Mouse (Mus musculus) CH12.LX (cell line): ENCODE data around the gene Tcl1b1. TPM values are rescaled to one million over a fixed set of nuclear protein-coding genes. Genes with fewer than 3 reads are reported as not detected.
"Not testable (repeated sequence)": the region's sequence is repeated elsewhere in the genome, so short reads cannot be mapped to it uniquely, and the experiment has no call there.

Experiments used
- DNase-seq: peaks from one replicate; pipeline ENCODE4 v3.0.0-alpha.2; 2013; ENCODE audit errors: extremely low read depth
- H3K27ac ChIP-seq: 2 replicates; pipeline ENCODE4 v1.5.1; 2012; ENCODE audit warnings: low read depth, mild to moderate bottlenecking, control low read depth, moderate library complexity; ENCODE audit not compliant: insufficient read depth
- H3K27me3 ChIP-seq: replicated peaks from 2 replicates; pipeline ENCODE3; 2012; ENCODE audit warnings: inconsistent platforms
- H3K36me3 ChIP-seq, 2 experiments: replicated peaks in 1 of 2; 2 replicates each; pipeline versions ENCODE3 to v1.6.1; 2012; ENCODE audit warnings: inconsistent platforms in 1 of 2, low read length in 1 of 2, mild to moderate bottlenecking in 1 of 2, mixed read lengths in 1 of 2, moderate library complexity in 1 of 2; ENCODE audit not compliant: control insufficient read depth in 1 of 2, insufficient read depth in 1 of 2
- H3K4me1 ChIP-seq, 2 experiments: 2 replicates each; pipeline ENCODE4 v1.6.1; 2012; ENCODE audit warnings: inconsistent platforms in 1 of 2, moderate library complexity in 1 of 2; ENCODE audit not compliant: insufficient read depth in 2 of 2, control insufficient read depth in 1 of 2
- H3K4me2 ChIP-seq: 2 replicates; pipeline ENCODE4 v1.6.1; 2012; ENCODE audit warnings: low read depth, mild to moderate bottlenecking, control low read depth; ENCODE audit not compliant: poor library complexity, insufficient read depth, severe bottlenecking
- H3K4me3 ChIP-seq, 3 experiments: fragments of 150-350 bp in 1 of 3; sonication (generic) in 1 of 3; replicated peaks in 1 of 3; 2 replicates each; pipeline versions ENCODE3 to v1.5.1; 2011 to 2012; ENCODE audit warnings: low read depth in 2 of 3, low read length in 2 of 3, mild to moderate bottlenecking in 2 of 3, moderate library complexity in 2 of 3, control low read depth in 1 of 3, improper control_type of control experiment in 1 of 3, inconsistent platforms in 1 of 3, mixed read lengths in 1 of 3; ENCODE audit not compliant: poor library complexity in 1 of 3
- H3K79me2 ChIP-seq: replicated peaks from 2 replicates; pipeline ENCODE4 v1.6.1; 2012; ENCODE audit warnings: mild to moderate bottlenecking, moderate library complexity; ENCODE audit not compliant: control insufficient read depth, poor library complexity, insufficient read depth, severe bottlenecking; ENCODE audit errors: extremely low read depth
- H3K9ac ChIP-seq: 2 replicates; pipeline ENCODE4 v1.6.1; 2012; ENCODE audit warnings: low read depth, mild to moderate bottlenecking, control low read depth, moderate library complexity; ENCODE audit not compliant: insufficient read depth
- H3K9me3 ChIP-seq: replicated peaks from 2 replicates; pipeline ENCODE3; 2012; ENCODE audit warnings: low read length, inconsistent platforms, mixed read lengths
- CTCF ChIP-seq, 2 experiments: IDR thresholded peaks in 1 of 2; conservative IDR thresholded peaks in 1 of 2; 2 replicates each; pipeline ENCODE4 v1.5.1; 2011 to 2012; ENCODE audit warnings: low read depth in 2 of 2, low read length in 2 of 2, improper control_type of control experiment in 1 of 2, inconsistent platforms in 1 of 2, mild to moderate bottlenecking in 1 of 2, moderate library complexity in 1 of 2
- ELF1 ChIP-seq: IDR thresholded peaks from 2 replicates; pipeline ENCODE4 v1.6.1; 2014; ENCODE audit warnings: low read depth, mild to moderate bottlenecking, inconsistent platforms, low read length, improper control_type of control experiment
- ETS1 ChIP-seq: conservative IDR thresholded peaks from 2 replicates; pipeline ENCODE4 v1.6.1; 2012; ENCODE audit warnings: low read depth, mild to moderate bottlenecking, inconsistent platforms, low read length, improper control_type of control experiment, moderate library complexity
- MXI1 ChIP-seq: IDR thresholded peaks from 2 replicates; pipeline ENCODE4 v1.6.1; 2011; ENCODE audit warnings: mild to moderate bottlenecking, low read depth, low read length, improper control_type of control experiment
- POLR2AphosphoS2 ChIP-seq: IDR thresholded peaks from 2 replicates; pipeline ENCODE4 v1.6.1; 2011; ENCODE audit warnings: low read depth, low read length, improper control_type of control experiment
- UBTF ChIP-seq: IDR thresholded peaks from 2 replicates; pipeline ENCODE4 v1.6.1; 2012; ENCODE audit warnings: low read depth, mild to moderate bottlenecking, inconsistent platforms, low read length, improper control_type of control experiment, moderate library complexity
- USF1 ChIP-seq: IDR thresholded peaks from 2 replicates; pipeline ENCODE4 v1.6.1; 2014; ENCODE audit warnings: low read depth, mild to moderate bottlenecking, inconsistent platforms, low read length, improper control_type of control experiment
- dilution Hi-C: fragments of 300-500 bp; cut with MboI; formaldehyde crosslinking; loops from 2 replicates; pipeline ENCODE4 v1.14.3; 2020; ENCODE audit warnings: low sequenced_read_pairs; ENCODE audit not compliant: extremely low pct_unique_long_range_greater_than_20kb, extremely low pct_ligation_motif_present
- in situ Hi-C: fragments of 300-500 bp; cut with MboI; formaldehyde crosslinking; loops from 3 replicates; pipeline ENCODE4 v1.14.3; 2019; ENCODE audit warnings: low sequenced_read_pairs, low pct_ligation_motif_present, low pct_unique_long_range_greater_than_20kb, mixed read lengths
- polyA plus RNA-seq: library from polyadenylated mRNA; unstranded; fragments of >175 nt; gene quantifications from 2 replicates; pipeline ENCODE4 v1.2.1, GENCODE M21; 2012; ENCODE audit warnings: low read depth; ENCODE audit not compliant: insufficient read length
- total RNA-seq, 2 experiments: library from RNA; depleted of rRNA; stranded (reverse); fragments of 300-350 nt in 1 of 2; fragments of >200 nt in 1 of 2; gene quantifications; 2 replicates each; pipeline ENCODE4 v1.2.3; 2012 to 2014

Gene Tcl1b1
- total and polyA plus RNA-seq, 3 experiments = not detected

DNA sequence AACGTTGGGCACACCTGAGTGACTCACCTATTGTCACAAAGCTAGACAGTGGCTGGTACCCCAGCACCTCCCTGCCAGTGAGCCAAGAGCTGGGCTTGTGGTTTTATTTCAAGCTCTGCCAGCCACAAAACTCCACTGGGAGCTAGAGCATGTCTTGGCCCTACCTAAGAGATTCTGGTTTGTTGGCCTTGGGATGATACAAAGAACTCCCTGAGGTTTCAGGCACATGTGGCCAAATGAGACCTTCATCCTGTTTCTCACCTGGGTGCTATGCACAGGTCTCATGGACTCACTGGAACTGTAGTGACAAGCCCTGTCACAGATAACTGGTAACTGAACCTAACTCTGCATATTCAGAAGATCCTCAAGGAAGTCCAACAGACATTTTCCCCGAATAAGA lies 31.9 kb upstream of the Tcl1b1 start:
- H3K4me1 ChIP-seq = no peaks in the 10 kb centered on the region
- dilution Hi-C loops (no loop called here), in situ Hi-C loops (no loop called here)
- DNase-seq = no peak
- H3K9ac ChIP-seq = no peak overlapping the region
- TF ChIP-seq UBTF (no peak), CTCF (conservative IDR thresholded peaks at IDR 0.05 in 1 of 2, IDR thresholded peaks at IDR 0.05 in 1 of 2; ENCODE audit: low read depth in 2 of 2, low read length in 2 of 2) (no peak), ELF1 (no peak), ETS1 (no peak), USF1 (no peak), POLR2AphosphoS2 (no peak), MXI1 (no peak)
- H3K4me2 ChIP-seq = no peak overlapping the region
- no peak overlapping the region for H3K27ac ChIP-seq
- H3K36me3 ChIP-seq = no peaks in the 10 kb centered on the region
- peaks cover 36% of the 10 kb centered on the region for H3K27me3 ChIP-seq
- no peak overlapping the region for H3K4me3 ChIP-seq
- H3K9me3 ChIP-seq = peaks cover 5% of the 10 kb centered on the region
- H3K79me2 ChIP-seq = no peaks in the 10 kb centered on the region

DNA sequence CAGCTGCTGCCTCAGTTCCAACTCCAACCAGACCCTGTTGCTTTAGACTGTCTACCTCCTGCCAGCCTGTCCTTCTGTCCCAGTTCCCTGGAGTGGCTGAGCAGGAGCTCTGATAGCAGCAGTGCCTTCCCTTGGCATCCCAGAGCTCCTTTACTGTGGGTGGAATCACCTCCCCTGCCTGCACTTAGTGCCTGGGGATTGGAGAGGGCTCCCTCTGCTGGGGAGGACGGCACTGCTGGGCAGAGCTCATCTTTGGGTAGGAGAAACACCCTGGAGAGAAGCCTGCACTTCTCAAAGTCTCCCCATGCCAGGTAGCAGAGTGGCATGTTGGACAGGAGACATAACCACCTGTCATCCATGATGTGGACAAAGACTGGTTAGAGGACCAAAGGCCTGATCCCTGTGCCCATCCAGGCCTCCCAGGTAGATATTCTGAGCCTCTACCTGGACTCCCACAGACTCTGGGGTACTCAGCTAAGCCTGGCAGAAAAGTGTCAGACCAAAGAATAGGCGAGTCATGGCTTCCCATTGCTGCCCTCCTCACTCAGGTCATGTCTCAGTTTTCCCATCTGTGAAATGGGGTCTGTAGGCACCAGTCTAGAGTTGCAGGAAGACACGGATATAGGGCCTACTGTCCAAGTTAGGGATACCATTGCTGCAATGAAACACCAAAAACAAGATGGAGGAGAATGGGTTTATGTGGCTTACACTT lies 29.8 kb upstream of the Tcl1b1 start:
- H3K4me1 ChIP-seq, H3K79me2 ChIP-seq, H3K9me3 ChIP-seq, H3K4me2 ChIP-seq, DNase-seq, H3K4me3 ChIP-seq, in situ Hi-C loops, dilution Hi-C loops, H3K9ac ChIP-seq, H3K27ac ChIP-seq, H3K36me3 ChIP-seq: not testable (repeated sequence)
- H3K27me3 ChIP-seq = peaks cover 42% of the 10 kb centered on the region

DNA sequence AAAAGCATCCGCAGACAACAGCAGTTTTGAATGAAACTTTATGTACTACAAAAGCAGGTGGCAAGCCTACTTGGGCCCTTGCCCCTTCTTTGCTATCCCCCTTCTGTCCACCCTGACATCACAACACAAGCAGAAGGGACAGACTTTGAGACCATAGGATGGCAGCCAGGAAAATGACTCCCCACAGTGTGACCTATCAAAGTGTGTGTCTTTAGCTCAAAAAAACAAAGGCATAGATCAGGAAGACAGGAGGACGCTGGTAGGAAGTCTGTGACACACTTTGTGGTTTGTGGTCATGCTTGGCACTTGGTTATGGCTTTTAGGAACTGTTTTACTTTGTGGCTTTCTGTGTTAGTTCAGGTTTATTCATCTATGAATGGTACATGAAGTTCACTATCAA lies 25.3 kb upstream of the Tcl1b1 start:
- H3K36me3 ChIP-seq, H3K4me1 ChIP-seq, H3K27ac ChIP-seq, in situ Hi-C loops, H3K4me2 ChIP-seq, dilution Hi-C loops, H3K79me2 ChIP-seq, H3K9ac ChIP-seq, H3K4me3 ChIP-seq, DNase-seq, H3K9me3 ChIP-seq: not testable (repeated sequence)
- H3K27me3 ChIP-seq = peaks cover 41% of the 10 kb centered on the region

DNA sequence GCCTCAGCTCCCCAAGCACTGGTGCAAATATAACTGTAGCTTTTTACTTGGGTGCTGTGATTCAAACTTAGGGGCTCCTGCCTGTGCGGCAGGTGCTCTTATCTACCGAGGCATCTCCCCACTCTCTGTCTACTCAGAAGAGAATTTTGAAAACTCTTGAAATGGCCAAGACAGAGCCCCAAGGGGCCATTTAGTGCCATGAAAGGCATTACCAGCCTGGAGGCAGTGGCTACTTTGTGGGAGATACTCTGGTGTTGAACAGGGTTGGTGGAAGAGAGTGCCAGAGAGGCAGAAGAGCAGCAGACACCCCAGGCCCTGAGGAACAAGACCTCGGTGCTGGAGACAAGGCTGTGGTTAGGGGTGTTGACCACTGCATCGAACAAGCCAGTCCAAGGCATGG lies 24.7 kb upstream of the Tcl1b1 start:
- H3K4me3 ChIP-seq, in situ Hi-C loops, H3K4me1 ChIP-seq, H3K36me3 ChIP-seq, dilution Hi-C loops, H3K4me2 ChIP-seq, H3K79me2 ChIP-seq, H3K9me3 ChIP-seq, DNase-seq, H3K27ac ChIP-seq, H3K9ac ChIP-seq: not testable (repeated sequence)
- H3K27me3 ChIP-seq = peaks cover 39% of the 10 kb centered on the region

DNA sequence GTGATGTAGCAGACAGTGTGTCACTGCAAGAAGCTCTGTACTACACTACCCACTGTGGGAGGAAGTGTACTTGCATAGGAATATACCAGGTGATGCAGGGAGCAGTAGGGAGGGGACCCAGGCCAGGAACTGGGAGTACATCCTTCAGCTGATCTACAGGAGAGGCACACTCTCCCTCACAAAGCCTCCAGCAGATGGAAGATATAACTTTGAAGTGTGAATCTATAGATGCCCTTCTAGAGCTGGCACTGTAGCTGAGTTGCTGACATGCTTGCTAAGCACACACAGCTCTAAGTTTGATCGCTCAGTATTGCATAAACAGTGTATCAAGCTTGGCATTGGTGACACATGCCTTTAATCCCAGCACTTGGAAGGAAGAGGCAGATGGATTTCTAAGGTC lies 21.8 kb upstream of the Tcl1b1 start:
- H3K9ac ChIP-seq, H3K36me3 ChIP-seq, H3K79me2 ChIP-seq, H3K4me1 ChIP-seq, H3K4me2 ChIP-seq, H3K4me3 ChIP-seq, DNase-seq, H3K9me3 ChIP-seq, H3K27ac ChIP-seq, dilution Hi-C loops, in situ Hi-C loops: not testable (repeated sequence)
- H3K27me3 ChIP-seq = peaks cover 43% of the 10 kb centered on the region
